Mouse (Mus musculus): ENCODE results near the gene Gpr3.

- TF ChIP-seq TCF12 (IDR thresholded peaks at IDR 0.05; ENCODE audit: insufficient read depth, poor library complexity, severe bottlenecking) (no peak), MYOD1 (IDR thresholded peaks at IDR 0.05; ENCODE audit: control insufficient read depth in 1 of 3, insufficient read length in 2 of 3, low read depth in 2 of 3) (no peak), USF1 (IDR thresholded peaks at IDR 0.05; ENCODE audit: low read depth) (no peak), POLR2AphosphoS2 (IDR thresholded peaks at IDR 0.05; ENCODE audit: insufficient read length, low read depth) (no peak), POLR2A (IDR thresholded peaks at IDR 0.05; ENCODE audit: insufficient read length, low read depth) (no peak), MYOG (IDR thresholded peaks at IDR 0.05; ENCODE audit: control insufficient read depth in 1 of 3, insufficient read depth in 1 of 3, insufficient read length in 2 of 3, low read depth in 2 of 3) (no peak), MAX (IDR thresholded peaks at IDR 0.05; ENCODE audit: low read depth) (no peak), REST (IDR thresholded peaks at IDR 0.05; ENCODE audit: insufficient read depth, insufficient read length) (no peak)
Measured at GRCm38 (mm10) chr4:133178305-133178704, 34.0 kb downstream of the Gpr3 start.

Data from myocyte (in vitro differentiated cells).